Mouse (Mus musculus): ENCODE data around the gene Bco2.

GRCm38 (mm10) chr9:50502949-50503348 lies 52.0 kb downstream of the Bco2 start:
- TF ChIP-seq CTCF (IDR thresholded peaks at IDR 0.05; ENCODE audit: insufficient read depth, low read length) (no peak), POLR2A (IDR thresholded peaks at IDR 0.05; ENCODE audit: borderline replicate concordance, extremely low read depth, low read depth, low read length) (no peak)
